Mouse (Mus musculus) layer of hippocampus, adult 6 months (tissue): ENCODE results near the gene Olfr1097. TPM values are rescaled to one million over a fixed set of nuclear protein-coding genes. Genes with fewer than 3 reads are reported as not detected.

ENCODE experiments used
- long read RNA-seq, 2 experiments: library from polyadenylated mRNA; unstranded; transcript quantifications; one replicate each; pipeline ENCODE4 v2.0.0; 2019 to 2020
- polyA plus RNA-seq: library from polyadenylated mRNA; unstranded; fragments of <200 nt; fragmentation: Nextera tagmentation; gene quantifications from 2 replicates; pipeline ENCODE4 v1.2.3, GENCODE M21; 2021

The Olfr1097 gene
- polyA plus RNA-seq, result not detected in 2 replicates
- long read RNA-seq, experiment 1, result 0 reads
- long read RNA-seq, experiment 2, result 0 reads

DNA sequence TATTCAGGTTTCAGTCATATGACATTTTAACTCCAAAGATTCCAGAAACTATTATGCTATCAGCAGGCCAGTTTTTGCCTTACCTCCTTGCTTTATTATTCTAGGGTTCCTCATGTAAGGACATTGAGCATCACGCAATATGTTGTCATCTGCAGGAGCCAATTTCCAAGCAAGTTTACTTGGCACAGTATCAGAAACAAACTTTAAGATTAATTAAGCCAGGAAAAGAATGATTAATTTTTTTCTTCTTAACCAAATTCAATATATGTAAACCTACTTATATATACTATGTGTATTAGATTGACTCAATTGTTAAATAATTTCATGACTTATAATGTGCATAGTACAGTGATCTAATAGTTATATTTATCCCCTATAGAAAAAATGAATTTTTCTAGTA, at the start of gene Olfr1097:
Gene Olfr1097 (minus strand): TSS at position 101 of the 400 bp plus-strand sequence.

GRCm38 (mm10) chr2:86924445-86924844, 32.4 kb upstream of the Olfr1097 start, which contains the start of gene Olfr1098:
Gene Olfr1098, minus strand, starts transcription at chr2:86924545.

GRCm38 (mm10) chr2:86874702-86875101, 17.3 kb downstream of the Olfr1097 start, which contains the start of gene Gm13723:
Gene Gm13723, minus strand, starts transcription at chr2:86874802.

GRCm38 (mm10) chr2:86851596-86851995, 40.4 kb downstream of the Olfr1097 start, which contains the start of gene Olfr1095:
Gene Olfr1095, minus strand, starts transcription at chr2:86851696.

Other genes starting within 250 kb of the Olfr1097 start
- not detected in 2 replicates for gene Olfr1085, start 230.2 kb downstream of the Olfr1097 start, polyA plus RNA-seq
- gene Olfr1086, start 212.1 kb downstream of the Olfr1097 start, polyA plus RNA-seq, result not detected in 2 replicates
- gene Olfr1087, start 193.8 kb downstream of the Olfr1097 start, polyA plus RNA-seq, result not detected in 2 replicates
- not detected in 2 replicates for gene Olfr1089, start 158.5 kb downstream of the Olfr1097 start, polyA plus RNA-seq
- gene Olfr1090, start 133.2 kb downstream of the Olfr1097 start, polyA plus RNA-seq, result not detected in 2 replicates
- gene Olfr1093, start 109.7 kb downstream of the Olfr1097 start, polyA plus RNA-seq, result not detected in 2 replicates
- not detected in 2 replicates for gene Olfr141, start 82.2 kb downstream of the Olfr1097 start, polyA plus RNA-seq
- gene Olfr1094, start 67.6 kb downstream of the Olfr1097 start, polyA plus RNA-seq, result not detected in 2 replicates
- not detected in 2 replicates for gene Olfr1095, start 40.5 kb downstream of the Olfr1097 start, polyA plus RNA-seq
- gene Gm13723, start 17.4 kb downstream of the Olfr1097 start, polyA plus RNA-seq, result not detected in 2 replicates
- gene Olfr1098, start 32.3 kb upstream of the Olfr1097 start, polyA plus RNA-seq, result not detected in 2 replicates
- gene Olfr1099, start 68.5 kb upstream of the Olfr1097 start, polyA plus RNA-seq, result not detected in 2 replicates
- not detected in 2 replicates for gene Olfr1100, start 87.7 kb upstream of the Olfr1097 start, polyA plus RNA-seq
- gene Olfr1101, start 99.0 kb upstream of the Olfr1097 start, polyA plus RNA-seq, result not detected in 2 replicates
- gene Olfr1102, start 106.2 kb upstream of the Olfr1097 start, polyA plus RNA-seq, result not detected in 2 replicates
- gene Olfr1104, start 134.9 kb upstream of the Olfr1097 start, polyA plus RNA-seq, result not detected in 2 replicates
- not detected in 2 replicates for gene Olfr1105, start 144.3 kb upstream of the Olfr1097 start, polyA plus RNA-seq
- not detected in 2 replicates for gene Olfr1106, start 160.1 kb upstream of the Olfr1097 start, polyA plus RNA-seq
- gene Olfr1107, start 183.6 kb upstream of the Olfr1097 start, polyA plus RNA-seq, result not detected in 2 replicates
- not detected in 2 replicates for gene Olfr1109, start 203.8 kb upstream of the Olfr1097 start, polyA plus RNA-seq
- not detected in 2 replicates for gene Olfr259, start 222.4 kb upstream of the Olfr1097 start, polyA plus RNA-seq
- not detected in 2 replicates for gene Olfr1110, start 248.1 kb upstream of the Olfr1097 start, polyA plus RNA-seq